Mouse (Mus musculus) thymus, postnatal 10 days (tissue): ENCODE measurements around the gene Acot1.
A peak's percentile ranks its signal among the peaks of the same experiment; 100 is the strongest.

ENCODE experiments used
- DNase-seq, 2 experiments: peaks; one replicate each; pipeline ENCODE4 v3.0.0; 2021; ENCODE audit warnings: low spot score in 2 of 2

The Acot1 gene

GRCm38 (mm10) chr12:84063228-84063627, 53.9 kb downstream of the Acot1 start:
- peak in 1 of 2 experiments; percentile 14 for DNase-seq

- DNase-seq: no peak
Measured at GRCm38 (mm10) chr12:84063833-84064232, 54.5 kb downstream of the Acot1 start.

GRCm38 (mm10) chr12:84064621-84065020, 55.3 kb downstream of the Acot1 start:
- DNase-seq: no peak

GRCm38 (mm10) chr12:84067752-84068151, 58.5 kb downstream of the Acot1 start:
- no peak for DNase-seq
